Mouse (Mus musculus): ENCODE data around the gene Zfp811.
"Not testable (repeated sequence)": the region's sequence is repeated elsewhere in the genome, so short reads cannot be mapped to it uniquely, and the experiment has no call there.

Gene Zfp811

GRCm38 (mm10) chr17:32809544-32810374, at the start of gene Zfp811:
Gene Zfp811 (minus strand): TSS chr17:32809931.
- peak; percentile 24 for DNase-seq (ENCODE audit: low spot score)

GRCm38 (mm10) chr17:32856713-32857112, 47.0 kb upstream of the Zfp811 start:
- DNase-seq (ENCODE audit: low spot score) = not testable (repeated sequence)

GRCm38 (mm10) chr17:32851581-32851980, 41.9 kb upstream of the Zfp811 start:
- DNase-seq (ENCODE audit: low spot score) = no peak

- no peak for DNase-seq (ENCODE audit: low spot score)
These were observed 31.7 kb upstream of the Zfp811 start for GRCm38 (mm10) chr17:32841388-32841787.

GRCm38 (mm10) chr17:32839083-32839802, 29.5 kb upstream of the Zfp811 start:
- no peak for DNase-seq (ENCODE audit: low spot score)

- DNase-seq (ENCODE audit: low spot score) = no peak
These were observed 20.7 kb upstream of the Zfp811 start for GRCm38 (mm10) chr17:32830418-32830782.

GRCm38 (mm10) chr17:32829540-32830417, 20.0 kb upstream of the Zfp811 start, which contains the start of gene Zfp799:
Gene Zfp799 (minus strand): TSS chr17:32830261.
- DNase-seq (ENCODE audit: low spot score) = peak; percentile 76

- no peak for DNase-seq (ENCODE audit: low spot score)
These were observed 6.5 kb upstream of the Zfp811 start for GRCm38 (mm10) chr17:32816074-32816784.

- no peak for DNase-seq (ENCODE audit: low spot score)
These were observed 4.4 kb upstream of the Zfp811 start for GRCm38 (mm10) chr17:32814136-32814535.

- no peak for DNase-seq (ENCODE audit: low spot score)
These were observed 917 bp upstream of the Zfp811 start for GRCm38 (mm10) chr17:32810648-32811047.

- no peak for DNase-seq (ENCODE audit: low spot score)
These were observed 810 bp downstream of the Zfp811 start for GRCm38 (mm10) chr17:32808921-32809320.

GRCm38 (mm10) chr17:32789244-32789643, 20.5 kb downstream of the Zfp811 start:
- DNase-seq (ENCODE audit: low spot score) = no peak

GRCm38 (mm10) chr17:32788576-32788975, 21.2 kb downstream of the Zfp811 start:
- no peak for DNase-seq (ENCODE audit: low spot score)

- peak; percentile 92 for DNase-seq (ENCODE audit: low spot score)
These were observed 21.6 kb downstream of the Zfp811 start, which contains the start of gene Zfp871 for GRCm38 (mm10) chr17:32788094-32788559. Gene Zfp871 (minus strand): TSS chr17:32788287.

- DNase-seq (ENCODE audit: low spot score) = no peak
These were observed 22.2 kb downstream of the Zfp811 start for GRCm38 (mm10) chr17:32787436-32788093.

- DNase-seq (ENCODE audit: low spot score) = peak; percentile 10
These were observed 22.8 kb downstream of the Zfp811 start for GRCm38 (mm10) chr17:32786944-32787343.

GRCm38 (mm10) chr17:32785656-32786055, 24.1 kb downstream of the Zfp811 start:
- no peak for DNase-seq (ENCODE audit: low spot score)

GRCm38 (mm10) chr17:32777564-32777963, 32.2 kb downstream of the Zfp811 start:
- no peak for DNase-seq (ENCODE audit: low spot score)

GRCm38 (mm10) chr17:32771213-32771612, 38.5 kb downstream of the Zfp811 start:
- no peak for DNase-seq (ENCODE audit: low spot score)

- DNase-seq (ENCODE audit: low spot score) = no peak
These were observed 43.3 kb downstream of the Zfp811 start for GRCm38 (mm10) chr17:32766422-32766821.

- DNase-seq (ENCODE audit: low spot score) = no peak
These were observed 52.4 kb downstream of the Zfp811 start for GRCm38 (mm10) chr17:32757331-32757730.
